Mouse (Mus musculus) left cerebral cortex, postnatal 10 days (tissue): ENCODE results near the gene Hgd. TPM values are rescaled to one million over a fixed set of nuclear protein-coding genes. Genes with fewer than 3 reads are reported as not detected.
A peak's percentile ranks its signal among the peaks of the same experiment; 100 is the strongest.

Experiments used
- DNase-seq, 2 experiments: peaks; one replicate each; pipeline ENCODE4 v3.0.0; 2021 to 2022; ENCODE audit warnings: low spot score in 2 of 2, mixed read lengths in 1 of 2; ENCODE audit errors: extremely low spot score in 1 of 2
- intact Hi-C: fragments of 180-260 bp; cut with DNase I; formaldehyde crosslinking; loops from one replicate; pipeline ENCODE4 v1.15.1; 2025
- total RNA-seq, 2 experiments: library from RNA; stranded (reverse); gene quantifications; 2 replicates each; pipeline ENCODE4 v1.2.3; 2021

Hgd gene
- not detected for total RNA-seq

- no peak for DNase-seq
- intact Hi-C loops, result no loop called here
Measured at GRCm38 (mm10) chr16:37579994-37580393, at the start of gene Hgd. Gene Hgd, plus strand, starts transcription at chr16:37580153.

- intact Hi-C loops, result no loop called here
- DNase-seq, result no peak
Measured at GRCm38 (mm10) chr16:37530170-37530569, 49.8 kb upstream of the Hgd start.

GRCm38 (mm10) chr16:37532046-37532445 is 47.9 kb upstream of the Hgd start:
- DNase-seq, result peak in 1 of 2 experiments; percentile 20
- intact Hi-C loops, result no loop called here

- intact Hi-C loops, result no loop called here
- DNase-seq, result no peak
Measured at GRCm38 (mm10) chr16:37533369-37534068, 46.4 kb upstream of the Hgd start.

GRCm38 (mm10) chr16:37539240-37539610 is 40.7 kb upstream of the Hgd start:
- no peak for DNase-seq
- intact Hi-C loops, result no loop called here

GRCm38 (mm10) chr16:37539611-37540580 is 40.1 kb upstream of the Hgd start, which contains the start of the genes Gtf2e1 and Rabl3:
Gene Gtf2e1, minus strand, starts transcription at chr16:37539789.
Gene Rabl3, plus strand, starts transcription at chr16:37539885.
- intact Hi-C loops, result no loop called here
- peak; percentile 97 to 98 for DNase-seq

GRCm38 (mm10) chr16:37540776-37541175 is 39.2 kb upstream of the Hgd start:
- intact Hi-C loops, result no loop called here
- no peak for DNase-seq

GRCm38 (mm10) chr16:37546312-37546711 is 33.6 kb upstream of the Hgd start:
- intact Hi-C loops, result no loop called here
- DNase-seq, result no peak

GRCm38 (mm10) chr16:37550266-37550665 is 29.7 kb upstream of the Hgd start:
- intact Hi-C loops, result no loop called here
- no peak for DNase-seq

- no peak for DNase-seq
- intact Hi-C loops, result no loop called here
Measured at GRCm38 (mm10) chr16:37550981-37551380, 29.0 kb upstream of the Hgd start.

GRCm38 (mm10) chr16:37552824-37553223 is 27.1 kb upstream of the Hgd start:
- DNase-seq, result no peak

GRCm38 (mm10) chr16:37562414-37562813 is 17.5 kb upstream of the Hgd start:
- DNase-seq, result no peak
- intact Hi-C loops, result loop anchor here (10.0 kb wide), 1 partner anchor 92 kb away; the partner anchor contains the start of gene Ndufb4

More at GRCm38 (mm10) chr16:37552824-37553223, 27.1 kb upstream of the Hgd start:
- intact Hi-C loops, result no loop called here

- DNase-seq, result peak in 1 of 2 experiments; percentile 27
- intact Hi-C loops, result loop anchor here (10.0 kb wide), 1 partner anchor 92 kb away; the partner anchor contains the start of gene Ndufb4
Measured at GRCm38 (mm10) chr16:37562961-37563360, 17.0 kb upstream of the Hgd start.

- intact Hi-C loops, result loop anchor here (10.0 kb wide), 1 partner anchor 90 kb away; the partner anchor contains the start of gene Ndufb4
- DNase-seq, result no peak
Measured at GRCm38 (mm10) chr16:37565117-37565516, 14.8 kb upstream of the Hgd start.

- DNase-seq, result peak in 1 of 2 experiments; percentile 20
- intact Hi-C loops, result loop anchor here (10.0 kb wide), 1 partner anchor 89 kb away; the partner anchor contains the start of gene Ndufb4
Measured at GRCm38 (mm10) chr16:37566107-37566506, 13.8 kb upstream of the Hgd start.

GRCm38 (mm10) chr16:37567113-37568050 is 12.6 kb upstream of the Hgd start:
- intact Hi-C loops, result loop anchor here (10.0 kb wide), 1 partner anchor 87 kb away; the partner anchor contains the start of gene Ndufb4
- no peak for DNase-seq

- intact Hi-C loops, result no loop called here
- DNase-seq, result no peak
Measured at GRCm38 (mm10) chr16:37571554-37571953, 8.4 kb upstream of the Hgd start.

- intact Hi-C loops, result no loop called here
- no peak for DNase-seq
Measured at GRCm38 (mm10) chr16:37572117-37572754, 7.7 kb upstream of the Hgd start.
